Mouse (Mus musculus) forebrain, embryonic 12.5 days (tissue): ENCODE results near the gene Ext2. TPM values are rescaled to one million over a fixed set of nuclear protein-coding genes. Genes with fewer than 3 reads are reported as not detected.

Experiments
- ATAC-seq: fragments of 200-750 bp; cut with Nextera tagmentation; 2 replicates; pipeline ENCODE4 v1.8.0; 2017; ENCODE audit warnings: moderate TSS enrichment; ENCODE audit not compliant: low FRiP score
- H3K27ac ChIP-seq: fragments of 300-500 bp; sonication (generic); 2 replicates; pipeline ENCODE4 v1.5.1; 2016; ENCODE audit warnings: mild to moderate bottlenecking
- H3K27me3 ChIP-seq: fragments of 300-500 bp; sonication (generic); 2 replicates; pipeline ENCODE4 v1.6.1; 2016; ENCODE audit warnings: mild to moderate bottlenecking
- H3K36me3 ChIP-seq: fragments of 300-500 bp; sonication (generic); replicated peaks from 2 replicates; pipeline ENCODE4 v1.6.1; 2016; ENCODE audit warnings: mild to moderate bottlenecking
- H3K4me1 ChIP-seq: fragments of 300-500 bp; sonication (generic); 2 replicates; pipeline ENCODE4 v1.6.1; 2016
- H3K4me2 ChIP-seq: fragments of 300-500 bp; sonication (generic); 2 replicates; pipeline ENCODE4 v1.6.1; 2016; ENCODE audit warnings: mild to moderate bottlenecking, moderate library complexity
- H3K4me3 ChIP-seq: fragments of 300-500 bp; sonication (generic); replicated peaks from 2 replicates; pipeline ENCODE4 v1.5.1; 2016; ENCODE audit warnings: mild to moderate bottlenecking
- H3K9ac ChIP-seq: fragments of 300-500 bp; sonication (generic); 2 replicates; pipeline ENCODE4 v1.6.1; 2016; ENCODE audit warnings: mild to moderate bottlenecking
- H3K9me3 ChIP-seq: fragments of 300-500 bp; sonication (generic); 2 replicates; pipeline ENCODE4 v1.6.1; 2016
- WGBS: fragments of 180-500 bp; shearing (Covaris S2); methylation state at CpG from one replicate; pipeline ENCODE4 v1.1.7; 2016; 5-methylcytosine and 5-hydroxymethylcytosine counted together
- polyA plus RNA-seq: library from polyadenylated mRNA; unstranded; fragments of >200 nt; fragmentation: Nextera tagmentation; extraction: Ambion mirVana; gene quantifications from 2 replicates; pipeline ENCODE4 v1.2.1, GENCODE M21; 2016

Gene Ext2
- polyA plus RNA-seq, 1 experiment from 2014 or later, result 69.2 TPM

DNA sequence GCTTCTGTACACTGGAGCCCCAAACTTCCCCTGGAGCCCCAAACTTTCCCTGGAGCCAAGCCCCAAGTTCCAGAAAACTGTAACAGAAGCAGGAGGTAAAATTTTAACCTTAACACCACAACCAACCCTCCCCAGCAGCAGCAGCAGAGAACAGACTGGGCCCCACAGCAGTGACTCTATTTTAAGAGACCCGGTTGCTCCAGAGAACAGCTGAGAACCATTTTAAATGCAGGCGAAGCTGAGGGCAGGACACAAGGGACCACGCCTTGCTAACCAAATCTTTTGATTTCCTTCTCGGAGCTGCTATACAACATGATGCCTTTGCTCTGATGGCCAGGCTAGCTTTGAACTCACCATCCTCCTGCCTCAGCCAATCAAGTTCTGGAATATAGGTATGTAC is 51.5 kb downstream of the Ext2 start:
- no peak overlapping the region for H3K27ac ChIP-seq
- no peaks in the 10 kb centered on the region for H3K36me3 ChIP-seq
- 92% methylated on average over 4 of the region's 4 CpGs for WGBS
- H3K4me2 ChIP-seq, result no peak overlapping the region
- no peaks in the 10 kb centered on the region for H3K9me3 ChIP-seq
- ATAC-seq, result no peak
- peaks cover 9% of the 10 kb centered on the region for H3K4me1 ChIP-seq
- H3K9ac ChIP-seq, result no peak overlapping the region
- no peak overlapping the region for H3K4me3 ChIP-seq
- no peaks in the 10 kb centered on the region for H3K27me3 ChIP-seq

DNA sequence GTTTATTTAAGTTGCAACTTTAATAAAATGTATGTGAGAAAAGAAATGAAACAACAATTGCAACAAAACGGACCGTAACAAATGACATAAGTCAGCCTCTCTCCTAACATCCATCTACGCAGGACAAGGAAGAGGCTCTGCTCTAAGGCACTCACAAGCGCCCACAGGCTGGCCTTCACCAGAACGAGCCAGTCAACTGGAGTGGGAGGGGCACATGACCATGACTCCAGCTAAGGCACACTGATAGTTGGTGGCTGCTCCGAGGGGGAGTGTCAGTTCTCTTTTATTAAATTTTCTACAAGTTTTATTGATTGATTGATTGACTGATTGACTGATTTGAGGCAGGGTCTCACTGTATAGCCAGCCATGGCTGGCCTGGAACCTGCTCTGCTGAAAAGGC is 52.5 kb downstream of the Ext2 start:
- 91% methylated on average over 6 of the region's 6 CpGs for WGBS
- no peak overlapping the region for H3K4me2 ChIP-seq

DNA sequence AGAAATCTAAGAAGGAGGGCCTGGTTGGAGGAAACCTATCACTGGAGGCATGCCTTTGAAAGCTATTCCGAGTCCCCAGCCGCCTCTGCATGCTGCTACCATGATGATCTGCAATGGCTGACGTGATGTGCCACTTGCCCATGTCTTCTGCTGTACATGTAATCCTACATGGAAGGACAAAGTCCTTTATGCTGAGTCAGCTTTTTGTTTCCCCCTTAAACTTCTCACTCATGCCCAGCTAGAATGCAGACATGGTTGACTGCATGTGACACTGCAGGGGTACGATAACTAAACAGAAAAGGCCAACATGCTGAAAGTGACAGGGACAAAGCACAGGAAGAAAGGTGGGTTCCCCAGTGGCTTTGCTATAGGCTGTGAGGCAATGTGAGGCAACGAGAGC is 56.6 kb downstream of the Ext2 start:
- WGBS, result 88% methylated on average over 5 of the region's 5 CpGs
- ATAC-seq, result no peak
- no peak overlapping the region for H3K27ac ChIP-seq

More for the DNA sequence above, 52.5 kb downstream of the Ext2 start:
- H3K27me3 ChIP-seq, result no peaks in the 10 kb centered on the region
- H3K9me3 ChIP-seq, result no peaks in the 10 kb centered on the region
- H3K9ac ChIP-seq, result no peak overlapping the region
- no peak for ATAC-seq
- H3K4me3 ChIP-seq, result no peak overlapping the region
- H3K4me1 ChIP-seq, result peaks cover 9% of the 10 kb centered on the region
- no peaks in the 10 kb centered on the region for H3K36me3 ChIP-seq
- no peak overlapping the region for H3K27ac ChIP-seq

DNA sequence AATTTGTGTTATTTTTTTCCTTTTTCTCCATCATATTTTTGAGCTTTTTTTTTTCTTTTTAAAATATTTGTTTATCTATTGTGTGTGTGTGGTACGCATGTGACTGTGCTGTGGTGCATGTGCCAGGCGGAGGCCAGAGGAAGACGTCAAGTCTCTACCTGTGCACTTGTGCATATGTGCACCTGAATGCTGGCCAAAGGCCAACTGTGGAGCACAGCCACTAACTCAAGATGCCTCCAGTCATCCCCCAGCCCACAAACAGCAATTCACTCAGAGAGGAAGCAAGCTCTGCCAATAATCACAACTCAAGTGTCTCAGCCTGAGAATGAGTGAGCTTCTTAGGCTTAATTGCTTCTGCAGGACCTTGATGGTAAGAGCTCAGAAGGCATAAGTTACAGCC is 58.2 kb downstream of the Ext2 start:
- Histone ChIP-seq H3K4me1 (peaks cover 3% of the 10 kb centered on the region; the same call in 1 of the 2 replicates), H3K4me3 (no peak overlapping the region), H3K9me3 (no peaks in the 10 kb centered on the region), H3K4me2 (no peak overlapping the region), H3K27me3 (no peaks in the 10 kb centered on the region), H3K27ac (no peak overlapping the region), H3K36me3 (peaks cover 15% of the 10 kb centered on the region; the same call in 1 of the 2 replicates), H3K9ac (no peak overlapping the region)
- no peak for ATAC-seq
- 97% methylated on average over 3 of the region's 3 CpGs for WGBS

More for the DNA sequence above, 56.6 kb downstream of the Ext2 start:
- Histone ChIP-seq H3K4me2 (no peak overlapping the region), H3K36me3 (peaks cover 12% of the 10 kb centered on the region; the same call in 1 of the 2 replicates), H3K27me3 (no peaks in the 10 kb centered on the region), H3K9me3 (no peaks in the 10 kb centered on the region), H3K4me3 (no peak overlapping the region), H3K4me1 (no peaks in the 10 kb centered on the region), H3K9ac (no peak overlapping the region)

DNA sequence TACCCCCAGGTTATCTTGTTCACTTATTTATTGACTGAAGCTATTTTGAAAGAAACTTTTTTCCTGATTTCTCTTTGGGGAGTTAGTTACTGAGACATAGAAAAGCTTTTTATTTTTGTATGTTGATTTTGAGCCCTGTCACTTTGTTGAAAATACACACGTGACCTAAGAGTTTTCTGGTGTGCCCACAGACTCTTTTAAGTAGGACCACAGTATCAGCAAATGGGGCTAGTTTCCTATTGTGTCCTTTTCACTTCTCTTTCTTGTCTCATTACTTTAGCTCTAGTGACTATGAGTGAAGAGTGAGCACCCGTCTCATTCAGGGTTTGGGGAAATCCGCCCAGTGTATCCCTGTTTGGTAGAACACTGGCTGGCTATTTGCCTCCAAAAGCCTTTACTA is 62.0 kb downstream of the Ext2 start:
- H3K4me1 ChIP-seq, result peaks cover 3% of the 10 kb centered on the region; the same call in 1 of the 2 replicates
- H3K36me3 ChIP-seq, result peaks cover 15% of the 10 kb centered on the region; the same call in 1 of the 2 replicates
- 28% methylated on average over 3 of the region's 3 CpGs for WGBS
- H3K27me3 ChIP-seq, result no peaks in the 10 kb centered on the region
- no peak overlapping the region for H3K4me3 ChIP-seq
- H3K4me2 ChIP-seq, result no peak overlapping the region
- no peaks in the 10 kb centered on the region for H3K9me3 ChIP-seq
- no peak for ATAC-seq
- no peak overlapping the region for H3K9ac ChIP-seq
- H3K27ac ChIP-seq, result no peak overlapping the region

DNA sequence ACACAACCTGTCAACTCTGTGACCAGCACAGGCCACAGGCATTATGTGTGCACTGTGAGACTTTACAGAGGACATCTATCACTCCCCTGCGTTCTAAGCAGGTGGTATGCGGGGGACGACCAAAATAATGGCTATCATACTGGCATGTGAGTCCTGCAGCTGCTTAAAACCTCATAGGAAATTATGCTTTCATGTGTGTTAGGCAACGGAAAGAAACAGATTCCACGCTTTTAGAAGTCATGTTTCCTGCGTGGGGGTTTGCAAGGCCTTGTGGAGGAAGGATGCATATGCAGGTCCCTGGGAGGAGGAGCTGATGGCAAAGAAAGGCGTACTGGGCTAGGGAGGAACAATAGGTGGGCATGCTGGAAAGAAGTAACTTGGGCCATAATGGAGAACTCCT is 63.2 kb downstream of the Ext2 start:
- H3K4me3 ChIP-seq, result no peak overlapping the region
- WGBS, result 63% methylated on average over 7 of the region's 7 CpGs

DNA sequence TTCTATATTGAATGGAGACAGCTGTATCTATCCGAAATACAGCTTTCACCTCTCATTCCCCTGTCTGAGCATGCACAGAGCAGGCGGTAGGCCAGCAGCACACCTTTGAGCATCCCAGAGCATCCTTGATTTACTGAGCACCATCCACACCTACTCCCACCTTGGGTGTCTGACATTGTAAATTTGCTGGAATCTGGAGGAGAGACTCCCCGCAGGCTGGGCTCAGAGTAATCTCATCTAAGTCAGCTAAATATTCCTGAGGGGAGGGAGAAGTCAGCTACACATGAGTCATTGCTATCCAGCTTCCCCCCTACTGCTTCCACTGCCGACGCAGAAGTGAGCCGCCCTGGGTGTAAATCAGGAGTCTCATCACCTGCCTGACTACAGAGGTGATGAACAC is 64.1 kb downstream of the Ext2 start:
- H3K27ac ChIP-seq, result no peak overlapping the region
- H3K9me3 ChIP-seq, result no peaks in the 10 kb centered on the region
- H3K4me2 ChIP-seq, result no peak overlapping the region
- H3K9ac ChIP-seq, result no peak overlapping the region
- H3K4me1 ChIP-seq, result peaks cover 6% of the 10 kb centered on the region; the same call in 1 of the 2 replicates
- ATAC-seq, result no peak
- H3K4me3 ChIP-seq, result no peak overlapping the region
- no peaks in the 10 kb centered on the region for H3K27me3 ChIP-seq
- peaks cover 15% of the 10 kb centered on the region; the same call in 1 of the 2 replicates for H3K36me3 ChIP-seq
- whole genome bisulfite sequencing, result 83% methylated on average over 6 of the region's 6 CpGs

More for the DNA sequence above, 63.2 kb downstream of the Ext2 start:
- peaks cover 15% of the 10 kb centered on the region; the same call in 1 of the 2 replicates for H3K36me3 ChIP-seq
- H3K27me3 ChIP-seq, result no peaks in the 10 kb centered on the region
- ATAC-seq, result no peak
- no peak overlapping the region for H3K9ac ChIP-seq
- no peak overlapping the region for H3K4me2 ChIP-seq
- H3K9me3 ChIP-seq, result no peaks in the 10 kb centered on the region
- H3K4me1 ChIP-seq, result peaks cover 3% of the 10 kb centered on the region; the same call in 1 of the 2 replicates
- H3K27ac ChIP-seq, result no peak overlapping the region

GRCm38 (mm10) chr2:93754366-93754765 is 68.0 kb downstream of the Ext2 start:
- peaks cover 4% of the 10 kb centered on the region; the same call in 1 of the 2 replicates for H3K4me1 ChIP-seq
- no peaks in the 10 kb centered on the region for H3K9me3 ChIP-seq
- H3K36me3 ChIP-seq, result no peaks in the 10 kb centered on the region
- ATAC-seq, result no peak
- H3K27ac ChIP-seq, result no peak overlapping the region
- 91% methylated on average over 2 of the region's 2 CpGs for WGBS
- no peak overlapping the region for H3K9ac ChIP-seq
- H3K4me2 ChIP-seq, result no peak overlapping the region
- no peak overlapping the region for H3K4me3 ChIP-seq
- no peaks in the 10 kb centered on the region for H3K27me3 ChIP-seq

GRCm38 (mm10) chr2:93753147-93753758 is 69.1 kb downstream of the Ext2 start:
- no peaks in the 10 kb centered on the region for H3K36me3 ChIP-seq
- no peaks in the 10 kb centered on the region for H3K27me3 ChIP-seq
- no peak overlapping the region for H3K9ac ChIP-seq
- no peaks in the 10 kb centered on the region for H3K9me3 ChIP-seq
- no peak overlapping the region for H3K27ac ChIP-seq
- 66% methylated on average over 6 of the region's 6 CpGs for WGBS
- no peak for ATAC-seq
- H3K4me3 ChIP-seq, result no peak overlapping the region
- H3K4me1 ChIP-seq, result peaks cover 4% of the 10 kb centered on the region; the same call in 1 of the 2 replicates
- H3K4me2 ChIP-seq, result no peak overlapping the region

DNA sequence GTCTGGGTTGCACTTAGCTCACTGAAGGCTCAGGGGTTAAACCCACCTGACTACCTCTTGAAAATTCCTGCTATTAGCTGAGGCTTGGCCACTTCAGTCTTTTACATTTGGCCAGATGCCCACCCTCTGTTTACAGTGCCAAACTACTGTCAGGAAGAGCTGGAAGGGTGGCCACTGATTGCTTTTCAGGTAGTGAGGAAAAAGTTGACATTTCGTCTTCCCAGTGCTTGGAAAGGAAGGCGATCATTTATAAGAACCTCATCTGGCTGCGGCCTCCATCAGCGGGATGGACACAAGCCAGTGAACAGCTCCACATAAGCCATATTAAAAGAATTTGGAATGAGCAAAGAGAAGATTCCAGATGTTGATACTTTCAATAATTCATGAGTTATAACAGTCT is 72.7 kb downstream of the Ext2 start:
- no peak overlapping the region for H3K4me3 ChIP-seq
- H3K27me3 ChIP-seq, result 0 out of 2 replicates have a peak, but pooled peaks cover 2% of the 10 kb centered on the region
- 95% methylated on average over 4 of the region's 4 CpGs for WGBS
- H3K9me3 ChIP-seq, result no peaks in the 10 kb centered on the region
- H3K9ac ChIP-seq, result no peak overlapping the region
- no peak for ATAC-seq
- peaks cover 12% of the 10 kb centered on the region for H3K4me1 ChIP-seq
- no peak overlapping the region for H3K27ac ChIP-seq
- no peaks in the 10 kb centered on the region for H3K36me3 ChIP-seq
- H3K4me2 ChIP-seq, result no peak overlapping the region

DNA sequence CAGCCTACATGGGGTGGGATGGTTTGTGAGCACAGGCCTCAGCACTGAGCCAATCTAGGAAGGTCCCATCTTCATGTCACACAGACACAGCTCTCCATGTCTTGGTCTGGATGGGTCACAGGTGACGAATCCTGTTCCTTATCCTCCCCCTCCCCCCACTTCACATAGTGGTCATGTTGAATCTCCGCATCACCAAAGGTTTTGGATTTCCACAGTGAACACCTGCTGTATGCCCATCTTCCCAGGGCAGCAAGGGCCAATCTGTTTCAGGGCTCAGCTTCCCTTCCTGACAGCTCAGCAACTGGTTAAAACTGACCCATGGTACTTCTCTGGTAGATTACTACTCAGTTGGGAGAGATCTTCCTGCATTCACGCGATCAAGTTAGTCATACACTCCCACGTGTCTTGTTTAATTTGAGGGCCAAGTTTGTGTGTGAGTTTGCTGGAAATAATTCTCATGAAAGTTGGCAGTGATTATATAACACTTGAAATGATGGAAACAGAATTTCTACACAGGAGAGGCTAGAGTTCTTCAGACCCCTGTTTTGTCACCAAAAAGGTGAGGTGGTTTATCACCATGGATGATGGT is 74.7 kb downstream of the Ext2 start:
- no peak overlapping the region for H3K4me3 ChIP-seq
- ATAC-seq, result no peak

GRCm38 (mm10) chr2:93746620-93747019 is 75.7 kb downstream of the Ext2 start:
- H3K9ac ChIP-seq, result no peak overlapping the region
- H3K4me2 ChIP-seq, result no peak overlapping the region
- peaks cover 15% of the 10 kb centered on the region for H3K4me1 ChIP-seq
- H3K36me3 ChIP-seq, result no peaks in the 10 kb centered on the region
- no peaks in the 10 kb centered on the region for H3K9me3 ChIP-seq
- H3K4me3 ChIP-seq, result no peak overlapping the region
- H3K27me3 ChIP-seq, result 0 out of 2 replicates have a peak, but pooled peaks cover 2% of the 10 kb centered on the region
- no peak overlapping the region for H3K27ac ChIP-seq
- no peak for ATAC-seq
- 86% methylated on average over 4 of the region's 4 CpGs for WGBS

More for the DNA sequence above, 74.7 kb downstream of the Ext2 start:
- no peaks in the 10 kb centered on the region for H3K36me3 ChIP-seq
- H3K4me1 ChIP-seq, result peaks cover 15% of the 10 kb centered on the region
- H3K4me2 ChIP-seq, result no peak overlapping the region
- WGBS, result 92% methylated on average over 5 of the region's 5 CpGs
- no peaks in the 10 kb centered on the region for H3K9me3 ChIP-seq
- H3K27ac ChIP-seq, result no peak overlapping the region
- no peak overlapping the region for H3K9ac ChIP-seq
- 0 out of 2 replicates have a peak, but pooled peaks cover 2% of the 10 kb centered on the region for H3K27me3 ChIP-seq

- Histone ChIP-seq H3K4me1 (peaks cover 15% of the 10 kb centered on the region), H3K9me3 (no peaks in the 10 kb centered on the region), H3K4me3 (no peak overlapping the region), H3K36me3 (no peaks in the 10 kb centered on the region), H3K27me3 (0 out of 2 replicates have a peak, but pooled peaks cover 2% of the 10 kb centered on the region), H3K9ac (no peak overlapping the region), H3K27ac (no peak overlapping the region), H3K4me2 (no peak overlapping the region)
- 79% methylated on average over 5 of the region's 5 CpGs for WGBS
- ATAC-seq, result no peak
Measured at GRCm38 (mm10) chr2:93746162-93746561, 76.2 kb downstream of the Ext2 start.
